Mouse (Mus musculus): Measurements from ENCODE around the gene Gm26992. TPM values are rescaled to one million over a fixed set of nuclear protein-coding genes. Genes with fewer than 3 reads are reported as not detected.

The Gm26992 gene
- polyA plus RNA-seq (2014; fragmentation: Illumina TruSeq; extraction: RNeasy Lipid Tissue Mini Kit (QIAGEN cat#74804); ENCODE audit: low read depth, low replicate concordance), result not detected

GRCm38 (mm10) chrX:103421710-103422109, at the start of gene Gm26992:
Gm26992 (plus strand) TSS chrX:103422010.

GRCm38 (mm10) chrX:103414167-103414566, 7.6 kb upstream of the Gm26992 start, which contains the start of gene Tsx:
Tsx (plus strand) TSS chrX:103414467.

Other genes starting within 250 kb of the Gm26992 start
- gene Nap1l2, start 235.4 kb upstream of the Gm26992 start, polyA plus RNA-seq (2014; fragmentation: Illumina TruSeq; extraction: RNeasy Lipid Tissue Mini Kit (QIAGEN cat#74804); ENCODE audit: low read depth, low replicate concordance), result 0.24 TPM
- 2.3 TPM for gene Cdx4, start 100.6 kb upstream of the Gm26992 start, polyA plus RNA-seq (2014; fragmentation: Illumina TruSeq; extraction: RNeasy Lipid Tissue Mini Kit (QIAGEN cat#74804); ENCODE audit: low read depth, low replicate concordance)
- 27.2 TPM for gene Chic1, start 65.5 kb upstream of the Gm26992 start, polyA plus RNA-seq (2014; fragmentation: Illumina TruSeq; extraction: RNeasy Lipid Tissue Mini Kit (QIAGEN cat#74804); ENCODE audit: low read depth, low replicate concordance)
- not detected for gene Tsx, start 7.5 kb upstream of the Gm26992 start, polyA plus RNA-seq (2014; fragmentation: Illumina TruSeq; extraction: RNeasy Lipid Tissue Mini Kit (QIAGEN cat#74804); ENCODE audit: low read depth, low replicate concordance)
- gene Zcchc13, start 208.6 kb downstream of the Gm26992 start, polyA plus RNA-seq (2014; fragmentation: Illumina TruSeq; extraction: RNeasy Lipid Tissue Mini Kit (QIAGEN cat#74804); ENCODE audit: low read depth, low replicate concordance), result 0.44 TPM